Mouse (Mus musculus): ENCODE results near the gene Gm26661. TPM values are rescaled to one million over a fixed set of nuclear protein-coding genes. Genes with fewer than 3 reads are reported as not detected.

The Gm26661 gene
- total RNA-seq (2021), result not detected
- long read RNA-seq, experiment 1, result 0 reads
- long read RNA-seq, experiment 2, result 0 reads

GRCm38 (mm10) chr14:7791532-7792159 lies at the start of gene Gm26661:
TSS of gene Gm26661 (plus strand) at chr14:7791587.
- DNase-seq, result peak; percentile 70

DNA sequence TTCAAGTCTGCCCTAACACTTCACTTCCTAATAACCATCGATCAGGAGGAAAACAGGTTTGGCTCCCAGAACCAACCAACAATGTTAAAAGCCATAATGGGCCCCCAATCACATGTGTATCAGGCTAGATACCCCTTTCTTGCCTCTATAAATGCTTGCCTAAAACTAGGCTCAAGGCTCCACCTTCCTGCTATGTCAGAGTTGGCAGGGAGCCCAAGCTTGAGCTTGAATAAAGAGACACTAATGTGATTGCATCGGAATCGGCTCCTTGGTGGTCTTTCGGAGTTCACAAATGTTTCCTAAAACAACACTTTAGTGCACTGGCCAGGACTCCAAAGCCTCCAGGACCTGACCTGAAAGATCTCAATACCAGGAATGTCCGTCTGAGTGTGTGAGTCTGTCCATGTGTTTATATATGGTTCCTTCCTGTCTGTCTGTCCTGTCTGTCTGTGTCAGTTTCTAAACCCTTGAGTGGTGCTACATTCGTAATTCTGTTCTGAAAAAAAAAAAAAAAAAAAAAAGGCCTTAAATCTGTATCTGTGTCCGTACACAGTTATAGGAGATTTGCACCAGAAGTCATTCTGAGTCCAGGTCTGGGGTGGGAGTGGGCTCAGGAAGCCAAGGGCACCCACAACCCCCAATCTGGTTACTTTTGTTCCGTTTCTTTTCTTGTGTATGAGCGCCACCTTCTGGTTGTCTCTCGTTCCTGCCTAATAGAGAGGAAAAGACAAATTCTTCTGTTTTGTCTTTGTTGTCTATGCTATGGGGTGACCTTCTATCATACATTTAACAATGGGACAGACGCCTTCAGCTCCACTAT lies 42.2 kb upstream of the Gm26661 start:
- DNase-seq, result peak; percentile 50

GRCm38 (mm10) chr14:7749764-7750089 lies 41.7 kb upstream of the Gm26661 start:
- DNase-seq, result no peak

DNA sequence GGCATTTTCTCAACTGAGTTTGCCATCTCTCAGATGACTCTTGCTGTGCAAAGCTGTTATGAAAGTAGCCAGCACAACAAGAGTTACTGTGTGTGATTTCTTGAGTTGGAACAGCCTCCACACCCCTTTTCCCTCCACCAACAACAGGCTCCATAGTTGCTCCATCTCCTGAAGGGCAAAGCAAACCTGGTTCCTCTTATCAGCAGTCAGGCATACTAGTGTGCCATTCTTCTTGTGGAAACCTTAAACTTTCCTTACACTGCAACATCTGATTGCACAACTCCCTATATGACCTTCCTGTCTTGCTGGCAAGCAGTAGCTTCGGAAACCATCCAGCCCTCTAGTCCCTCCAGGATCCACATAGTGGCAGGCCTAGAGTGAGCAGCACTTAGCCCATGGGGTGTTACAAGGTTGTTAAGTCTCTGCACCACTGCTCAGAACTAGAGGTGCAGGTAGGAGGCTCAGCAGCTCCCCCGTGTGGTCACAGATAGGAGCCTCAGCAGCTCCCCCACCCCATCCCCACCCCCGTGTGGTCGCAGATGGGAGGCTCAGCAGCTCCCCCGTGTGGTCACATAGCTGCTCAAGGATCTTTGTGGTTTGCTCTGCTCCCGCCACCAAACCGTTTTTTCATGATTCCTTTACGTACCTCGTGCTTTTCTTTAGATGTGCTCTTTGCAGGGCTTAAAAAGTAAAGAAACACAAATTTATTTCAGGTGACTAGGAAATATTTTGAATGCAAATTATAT lies 25.6 kb upstream of the Gm26661 start:
- peak; percentile 86 for DNase-seq

DNA sequence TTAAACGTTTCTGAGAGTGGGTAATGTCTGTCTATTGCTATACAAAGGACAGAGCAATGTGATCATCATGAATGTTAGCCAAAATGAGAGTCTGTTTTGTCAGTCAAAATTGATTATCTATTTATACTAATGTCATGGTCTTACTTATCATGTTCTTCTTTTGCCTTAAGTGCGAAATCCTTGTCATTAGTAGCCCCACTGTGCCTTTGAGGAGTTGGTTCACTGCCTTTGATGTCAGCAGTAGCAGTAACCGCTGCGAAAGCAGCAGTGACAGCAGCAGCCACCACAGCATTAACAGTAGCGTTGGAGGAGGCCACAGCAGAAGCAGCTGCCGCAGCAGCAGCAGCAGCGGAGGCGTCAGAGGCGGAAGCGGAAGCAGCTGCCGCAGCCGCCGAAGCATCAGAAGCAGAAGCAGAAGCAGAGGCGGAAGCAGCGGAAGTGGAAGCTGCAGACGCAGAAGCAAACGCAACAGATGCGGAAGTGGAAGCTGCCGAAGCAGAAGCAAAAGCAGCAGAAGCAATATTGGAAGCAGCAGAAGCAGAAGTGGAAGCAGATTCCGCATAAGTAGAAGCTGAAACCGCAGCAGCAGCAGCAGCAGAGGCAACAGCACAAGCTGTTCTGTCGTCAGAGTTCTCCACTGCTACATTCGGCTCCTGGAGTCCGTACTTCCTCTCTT lies 17.5 kb upstream of the Gm26661 start:
- DNase-seq, result peak; percentile 23

GRCm38 (mm10) chr14:7786073-7786472 lies 5.3 kb upstream of the Gm26661 start:
- no peak for DNase-seq

DNA sequence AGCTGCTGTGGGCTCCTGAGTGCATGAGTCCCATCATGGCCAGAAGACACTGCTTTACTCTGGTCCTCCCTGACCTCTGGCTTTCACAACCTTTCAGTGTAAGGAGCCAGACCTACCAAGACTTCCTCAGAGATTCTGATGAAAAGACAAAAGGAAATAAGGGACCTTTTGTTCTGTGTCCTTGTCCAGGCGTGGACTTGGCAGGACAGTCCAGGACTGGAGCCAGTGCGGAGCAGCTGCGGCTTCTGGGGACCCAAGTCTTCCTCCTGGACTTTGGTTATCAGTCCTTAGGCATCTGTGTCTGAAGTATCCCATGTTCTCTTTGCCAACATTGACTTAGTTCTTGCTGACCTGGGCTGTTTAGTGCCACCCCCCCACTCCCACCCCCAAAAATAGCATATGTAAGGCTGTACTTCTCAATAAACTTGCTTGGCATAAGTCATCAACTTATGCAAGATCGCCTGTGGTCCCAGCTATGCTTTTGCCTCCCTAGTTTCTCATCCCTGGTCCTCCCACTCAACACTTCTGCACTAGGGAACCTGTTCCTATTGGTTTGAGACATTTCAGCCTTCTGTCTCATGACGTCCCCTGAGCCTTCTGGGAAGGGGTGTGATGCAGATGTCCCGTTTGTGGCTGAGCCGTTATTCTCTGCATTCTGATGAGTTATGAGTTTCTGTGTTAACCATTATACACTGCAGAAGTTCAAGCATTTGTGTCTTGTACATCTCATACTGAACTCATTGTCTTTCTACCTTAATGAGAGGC lies 1.9 kb upstream of the Gm26661 start:
- no peak for DNase-seq

- no peak for DNase-seq
These were observed 291 bp upstream of the Gm26661 start for GRCm38 (mm10) chr14:7791061-7791531.

- no peak for DNase-seq
These were observed 4.6 kb downstream of the Gm26661 start for GRCm38 (mm10) chr14:7795961-7796360.

GRCm38 (mm10) chr14:7800611-7801010 lies 9.2 kb downstream of the Gm26661 start:
- no peak for DNase-seq

- DNase-seq, result peak; percentile 34
These were observed 10.4 kb downstream of the Gm26661 start for GRCm38 (mm10) chr14:7801831-7802230.

GRCm38 (mm10) chr14:7803874-7804557 lies 12.6 kb downstream of the Gm26661 start:
- DNase-seq, result no peak

- DNase-seq, result no peak
These were observed 13.1 kb downstream of the Gm26661 start for GRCm38 (mm10) chr14:7804558-7804905.

DNA sequence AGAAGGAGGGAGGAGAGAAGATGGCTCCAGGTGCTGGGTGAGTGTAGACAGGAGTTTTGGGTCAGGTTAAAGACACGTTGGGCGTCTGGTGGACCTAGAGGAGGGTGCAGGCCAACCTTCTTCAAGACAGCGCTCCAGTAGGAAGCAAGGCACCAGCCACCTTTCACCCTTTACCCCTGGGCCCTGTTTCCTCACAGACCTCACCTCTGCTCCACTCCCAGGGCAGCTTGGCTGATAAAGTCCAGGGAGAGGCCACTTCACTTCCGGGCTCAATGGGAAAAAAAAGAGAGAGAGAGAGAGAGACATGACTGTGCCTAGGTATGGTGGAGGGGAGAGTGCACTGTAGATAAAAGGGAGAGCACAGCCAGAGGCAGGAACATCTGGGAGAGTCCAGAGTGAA lies 16.3 kb downstream of the Gm26661 start:
- DNase-seq, result no peak

DNA sequence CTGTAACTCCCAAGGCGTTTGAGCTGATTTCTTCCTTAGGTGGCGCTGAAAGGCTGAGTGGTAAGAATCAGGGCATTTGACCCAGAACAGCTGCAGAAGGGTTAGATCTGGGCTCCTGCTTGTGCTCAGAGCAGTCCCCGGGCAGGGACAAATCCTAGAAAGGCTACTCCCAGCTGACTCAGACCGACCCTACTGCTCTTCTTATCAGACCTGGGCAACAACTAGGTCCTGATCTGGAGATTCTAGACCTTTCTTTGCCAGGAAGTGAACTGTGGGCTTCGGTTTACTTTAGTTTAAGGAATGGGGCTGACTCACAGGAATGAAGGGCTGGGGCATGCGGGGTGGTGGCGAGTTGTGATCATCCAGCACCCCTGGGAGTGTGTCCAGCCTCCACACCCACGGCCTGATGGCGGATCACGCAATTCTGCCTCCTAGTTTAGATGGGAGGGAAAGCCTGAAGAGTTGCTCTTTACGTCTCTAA lies 17.2 kb downstream of the Gm26661 start:
- DNase-seq, result no peak

- DNase-seq, result no peak
These were observed 17.9 kb downstream of the Gm26661 start for GRCm38 (mm10) chr14:7809043-7809955.

- peak; percentile 97 for DNase-seq
These were observed 26.5 kb downstream of the Gm26661 start, which contains the start of gene Flnb for GRCm38 (mm10) chr14:7817770-7818462. TSS of gene Flnb (plus strand) at chr14:7817957.

GRCm38 (mm10) chr14:7818463-7819121 lies 27.2 kb downstream of the Gm26661 start:
- DNase-seq, result peak; percentile 14
